Mouse (Mus musculus): ENCODE data around the gene Klrb1. TPM values are rescaled to one million over a fixed set of nuclear protein-coding genes. Genes with fewer than 3 reads are reported as not detected.

Gene Klrb1
- polyA plus RNA-seq, 2 experiments from 2014 or later, result not detected

- ATAC-seq, result no peak
Observed at GRCm38 (mm10) chr6:128733908-128734679, 11.2 kb upstream of the Klrb1 start.

- ATAC-seq, result no peak
Observed at GRCm38 (mm10) chr6:128732032-128732431, 9.2 kb upstream of the Klrb1 start.

- no peak for ATAC-seq
Observed at GRCm38 (mm10) chr6:128701691-128702090, 21.2 kb downstream of the Klrb1 start.

GRCm38 (mm10) chr6:128679574-128679973 is 43.3 kb downstream of the Klrb1 start:
- no peak for ATAC-seq

- no peak for ATAC-seq
Observed at GRCm38 (mm10) chr6:128669936-128670335, 52.9 kb downstream of the Klrb1 start.

- ATAC-seq, result no peak
Observed at GRCm38 (mm10) chr6:128662206-128662605, 60.7 kb downstream of the Klrb1 start, which contains the start of gene Clec2h. Gene Clec2h, plus strand, starts transcription at chr6:128662385.

- ATAC-seq, result no peak
Observed at GRCm38 (mm10) chr6:128661249-128661648, 61.6 kb downstream of the Klrb1 start.

Other genes starting within 250 kb of the Klrb1 start
- gene Pzp, start 196.3 kb downstream of the Klrb1 start, polyA plus RNA-seq (2017; shearing (Covaris generic)), result under 1 TPM in 1 of 2 experiments, not detected in 1; 0.24 TPM
- under 1 TPM in 1 of 2 experiments, not detected in 1; 0.45 TPM for gene A2ml1, start 141.5 kb downstream of the Klrb1 start, polyA plus RNA-seq (2017; shearing (Covaris generic))
- under 1 TPM in 1 of 2 experiments, not detected in 1; 0.60 TPM for gene Klrb1a, start 99.5 kb downstream of the Klrb1 start, polyA plus RNA-seq (2017; shearing (Covaris generic))
- not detected for gene Clec2h, start 60.7 kb downstream of the Klrb1 start, polyA plus RNA-seq (2017; shearing (Covaris generic))
- 1 to 10 TPM; 1.5 to 3.8 TPM for gene Klrb1c, start 66.2 kb upstream of the Klrb1 start, polyA plus RNA-seq (2017; shearing (Covaris generic))
- gene Gm44511, start 103.3 kb upstream of the Klrb1 start, polyA plus RNA-seq (2017; shearing (Covaris generic)), result not detected
- gene Klrb1b, start 103.3 kb upstream of the Klrb1 start, polyA plus RNA-seq (2017; shearing (Covaris generic)), result not detected
- 10 to 100 TPM; 55.9 to 76.5 TPM for gene Clec2i, start 164.5 kb upstream of the Klrb1 start, polyA plus RNA-seq (2017; shearing (Covaris generic))
- gene BC035044, start 168.1 kb upstream of the Klrb1 start, polyA plus RNA-seq (2017; shearing (Covaris generic)), result 1 to 10 TPM; 4.2 to 6.0 TPM
- gene Clec2g, start 211.3 kb upstream of the Klrb1 start, polyA plus RNA-seq (2017; shearing (Covaris generic)), result 1 to 10 TPM in 1 of 2 experiments, not detected in 1; 3.7 TPM

Data from activated CD4-positive, CD25-positive, alpha-beta regulatory T cell, adult 4 months (primary cell).